Mouse (Mus musculus) midbrain, embryonic 16.5 days (tissue): ENCODE measurements around the gene Rhno1. TPM values are rescaled to one million over a fixed set of nuclear protein-coding genes. Genes with fewer than 3 reads are reported as not detected.

Source experiments
- ATAC-seq: fragments of 200-750 bp; cut with Nextera tagmentation; 2 replicates; pipeline ENCODE4 v1.8.0; 2017; ENCODE audit warnings: moderate TSS enrichment
- H3K27ac ChIP-seq: fragments of 300-500 bp; sonication (generic); 2 replicates; pipeline ENCODE4 v1.5.1; 2014; ENCODE audit warnings: mild to moderate bottlenecking, low read length, mixed read lengths
- H3K27me3 ChIP-seq: fragments of 300-500 bp; sonication (generic); 2 replicates; pipeline ENCODE4 v1.6.1; 2014; ENCODE audit warnings: low read depth, low read length, mixed read lengths; ENCODE audit not compliant: control insufficient read depth, insufficient read depth
- H3K36me3 ChIP-seq: fragments of 300-500 bp; sonication (generic); 2 replicates; pipeline ENCODE4 v1.6.1; 2014; ENCODE audit warnings: mild to moderate bottlenecking, low read length, moderate library complexity, mixed read lengths; ENCODE audit not compliant: control insufficient read depth, insufficient read depth
- H3K4me1 ChIP-seq: fragments of 300-500 bp; sonication (generic); 2 replicates; pipeline ENCODE4 v1.6.1; 2014; ENCODE audit warnings: mild to moderate bottlenecking, low read length, mixed read lengths; ENCODE audit not compliant: control insufficient read depth, insufficient read depth
- H3K4me2 ChIP-seq: fragments of 300-500 bp; sonication (generic); 2 replicates; pipeline ENCODE4 v1.6.1; 2014; ENCODE audit warnings: mild to moderate bottlenecking, low read length, mixed read lengths
- H3K4me3 ChIP-seq: fragments of 300-500 bp; sonication (generic); 2 replicates; pipeline ENCODE4 v1.5.1; 2014; ENCODE audit warnings: low read depth, mild to moderate bottlenecking, low read length, moderate library complexity, mixed read lengths
- H3K9ac ChIP-seq: fragments of 300-500 bp; sonication (generic); 2 replicates; pipeline ENCODE4 v1.6.1; 2014; ENCODE audit warnings: low read depth, low read length, mixed read lengths
- H3K9me3 ChIP-seq: fragments of 300-500 bp; sonication (generic); replicated peaks from 2 replicates; pipeline ENCODE4 v1.6.1; 2014; ENCODE audit warnings: mild to moderate bottlenecking, low read length, mixed read lengths; ENCODE audit not compliant: control insufficient read depth, poor library complexity, severe bottlenecking
- WGBS: fragments of 180-500 bp; shearing (Covaris S2); extraction: QIAGEN DNeasy Blood & Tissue Kit; methylation state at CpG from one replicate; pipeline ENCODE4 v1.1.7; 2014; 5-methylcytosine and 5-hydroxymethylcytosine counted together
- polyA plus RNA-seq: library from polyadenylated mRNA; unstranded; fragments of >200 nt; fragmentation: Nextera tagmentation; extraction: Ambion mirVana; gene quantifications from 2 replicates; pipeline ENCODE4 v1.2.1, GENCODE M21; 2015

Gene Rhno1
- polyA plus RNA-seq, 1 experiment from 2014 or later: 77.0 TPM

- Histone ChIP-seq H3K9me3 (no peaks in the 10 kb centered on the region), H3K4me3 (no peak overlapping the region), H3K9ac (no peak overlapping the region), H3K27ac (no peak overlapping the region), H3K4me1 (peaks cover 8% of the 10 kb centered on the region), H3K4me2 (no peak overlapping the region), H3K27me3 (no peaks in the 10 kb centered on the region), H3K36me3 (peaks cover 5% of the 10 kb centered on the region; the same call in 1 of the 2 replicates)
- ATAC-seq: no peak
- 48% methylated on average over 7 of the region's 7 CpGs for WGBS
Measured at GRCm38 (mm10) chr6:128349711-128350110, 13.0 kb downstream of the Rhno1 start.

- WGBS: 95% methylated on average over 6 of the region's 6 CpGs
- no peaks in the 10 kb centered on the region for H3K4me1 ChIP-seq
- no peak for ATAC-seq
- H3K27me3 ChIP-seq: no peaks in the 10 kb centered on the region
- no peak overlapping the region for H3K27ac ChIP-seq
- H3K36me3 ChIP-seq: peaks cover 2% of the 10 kb centered on the region; the same call in 1 of the 2 replicates
- no peaks in the 10 kb centered on the region for H3K9me3 ChIP-seq
- no peak overlapping the region for H3K9ac ChIP-seq
- no peak overlapping the region for H3K4me2 ChIP-seq
- no peak overlapping the region for H3K4me3 ChIP-seq
Measured at GRCm38 (mm10) chr6:128346782-128347181, 15.9 kb downstream of the Rhno1 start.

GRCm38 (mm10) chr6:128345623-128346022 is 17.1 kb downstream of the Rhno1 start:
- H3K27ac ChIP-seq: no peak overlapping the region
- WGBS: 94% methylated on average over 10 of the region's 10 CpGs
- no peak for ATAC-seq

GRCm38 (mm10) chr6:128341956-128342723 is 20.6 kb downstream of the Rhno1 start:
- no peak for ATAC-seq
- no peak overlapping the region for H3K4me3 ChIP-seq
- no peak overlapping the region for H3K27ac ChIP-seq
- no peaks in the 10 kb centered on the region for H3K9me3 ChIP-seq
- H3K27me3 ChIP-seq: no peaks in the 10 kb centered on the region
- WGBS: 97% methylated on average over 11 of the region's 11 CpGs
- no peak overlapping the region for H3K4me2 ChIP-seq
- H3K4me1 ChIP-seq: no peaks in the 10 kb centered on the region
- H3K9ac ChIP-seq: no peak overlapping the region
- H3K36me3 ChIP-seq: no peaks in the 10 kb centered on the region; the same call in 1 of the 2 replicates

More at GRCm38 (mm10) chr6:128345623-128346022, 17.1 kb downstream of the Rhno1 start:
- Histone ChIP-seq H3K4me1 (no peaks in the 10 kb centered on the region), H3K9ac (no peak overlapping the region), H3K27me3 (no peaks in the 10 kb centered on the region), H3K9me3 (no peaks in the 10 kb centered on the region), H3K4me3 (no peak overlapping the region), H3K4me2 (no peak overlapping the region), H3K36me3 (no peaks in the 10 kb centered on the region)

- 0 out of 2 replicates have a peak, but pooled peaks cover 3% of the 10 kb centered on the region for H3K4me1 ChIP-seq
- no peak overlapping the region for H3K9ac ChIP-seq
- H3K27me3 ChIP-seq: no peaks in the 10 kb centered on the region
- no peak for ATAC-seq
- H3K36me3 ChIP-seq: peaks cover 3% of the 10 kb centered on the region
- WGBS: 50% methylated on average over 5 of the region's 5 CpGs
- no peak overlapping the region for H3K27ac ChIP-seq
- no peaks in the 10 kb centered on the region for H3K9me3 ChIP-seq
- no peak overlapping the region for H3K4me2 ChIP-seq
- no peak overlapping the region for H3K4me3 ChIP-seq
Measured at GRCm38 (mm10) chr6:128338876-128339275, 23.8 kb downstream of the Rhno1 start.

GRCm38 (mm10) chr6:128337467-128337866 is 25.2 kb downstream of the Rhno1 start:
- H3K4me1 ChIP-seq: 0 out of 2 replicates have a peak, but pooled peaks cover 3% of the 10 kb centered on the region
- H3K27ac ChIP-seq: no peak overlapping the region
- peaks cover 6% of the 10 kb centered on the region for H3K36me3 ChIP-seq
- H3K9ac ChIP-seq: no peak overlapping the region
- H3K9me3 ChIP-seq: no peaks in the 10 kb centered on the region
- no peak overlapping the region for H3K4me2 ChIP-seq
- 75% methylated on average over 7 of the region's 7 CpGs for WGBS
- no peak overlapping the region for H3K4me3 ChIP-seq
- H3K27me3 ChIP-seq: no peaks in the 10 kb centered on the region
- ATAC-seq: no peak

- no peaks in the 10 kb centered on the region; the same call in 1 of the 2 replicates for H3K9me3 ChIP-seq
- H3K27me3 ChIP-seq: no peaks in the 10 kb centered on the region
- no peak overlapping the region for H3K4me3 ChIP-seq
- ATAC-seq: peak; percentile 82
- no peak overlapping the region for H3K27ac ChIP-seq
- H3K9ac ChIP-seq: no peak overlapping the region
- no peak overlapping the region for H3K4me2 ChIP-seq
- 0 out of 2 replicates have a peak, but pooled peaks cover 3% of the 10 kb centered on the region for H3K4me1 ChIP-seq
- peaks cover 17% of the 10 kb centered on the region for H3K36me3 ChIP-seq
- 12% methylated on average over 12 of the region's 12 CpGs for WGBS
Measured at GRCm38 (mm10) chr6:128334397-128335124, 28.1 kb downstream of the Rhno1 start.

GRCm38 (mm10) chr6:128318317-128318716 is 44.4 kb downstream of the Rhno1 start:
- no peaks in the 10 kb centered on the region for H3K4me1 ChIP-seq
- H3K4me3 ChIP-seq: no peak overlapping the region
- no peak overlapping the region for H3K9ac ChIP-seq
- no peak overlapping the region for H3K27ac ChIP-seq
- no peaks in the 10 kb centered on the region for H3K9me3 ChIP-seq
- 8% methylated on average over 4 of the region's 4 CpGs for WGBS
- no peak overlapping the region for H3K4me2 ChIP-seq
- no peaks in the 10 kb centered on the region for H3K27me3 ChIP-seq
- peak; percentile 71 for ATAC-seq
- H3K36me3 ChIP-seq: peaks cover 17% of the 10 kb centered on the region

GRCm38 (mm10) chr6:128315597-128315996 is 47.1 kb downstream of the Rhno1 start:
- H3K36me3 ChIP-seq: no peaks in the 10 kb centered on the region
- H3K4me2 ChIP-seq: no peak overlapping the region
- H3K4me3 ChIP-seq: no peak overlapping the region
- no peak overlapping the region for H3K9ac ChIP-seq
- no peaks in the 10 kb centered on the region for H3K9me3 ChIP-seq
- H3K27me3 ChIP-seq: no peaks in the 10 kb centered on the region
- 79% methylated on average over 8 of the region's 8 CpGs for WGBS
- no peaks in the 10 kb centered on the region for H3K4me1 ChIP-seq
- no peak for ATAC-seq
- no peak overlapping the region for H3K27ac ChIP-seq
